Mouse (Mus musculus): ENCODE measurements at regions not wholly inside any gene's neighbourhood (a gene's known extent, or its start where the extent isn't known, plus 50 kb on each side); places are given as distances from the start of the nearest gene placed in this dataset.
A peak's percentile ranks its signal among the peaks of the same experiment; 100 is the strongest.

GRCm38 (mm10) chr8:34239346-34239900, 127.9 kb upstream of the Gm10131 start:
- Histone ChIP-seq H3K36me3 (ENCODE audit: control insufficient read depth, insufficient read depth, low read length) (no peaks in the 10 kb centered on the region), H3K27ac (ENCODE audit: control insufficient read depth, insufficient read depth, low read depth, low read length) (no peak overlapping the region), H3K4me1 (ENCODE audit: control insufficient read depth, insufficient read depth, low read length) (no peaks in the 10 kb centered on the region), H3K27me3 (ENCODE audit: control insufficient read depth, insufficient read depth, low read length) (no peaks in the 10 kb centered on the region), H3K4me3 (ENCODE audit: control insufficient read depth, low read depth, low read length) (no peak overlapping the region)
- TF ChIP-seq POLR2A (IDR thresholded peaks at IDR 0.05; ENCODE audit: control insufficient read depth, low read depth, low read length) (no peak), CTCF (IDR thresholded peaks at IDR 0.05; ENCODE audit: control insufficient read depth, insufficient read depth, insufficient replicate concordance, low read depth, low read length) (no peak)

- Histone ChIP-seq H3K27me3 (ENCODE audit: control insufficient read depth, insufficient read depth, low read length) (no peaks in the 10 kb centered on the region), H3K27ac (ENCODE audit: control insufficient read depth, insufficient read depth, low read depth, low read length) (no peak overlapping the region), H3K4me1 (ENCODE audit: control insufficient read depth, insufficient read depth, low read length) (no peaks in the 10 kb centered on the region), H3K36me3 (ENCODE audit: control insufficient read depth, insufficient read depth, low read length) (no peaks in the 10 kb centered on the region), H3K4me3 (ENCODE audit: control insufficient read depth, low read depth, low read length) (no peak overlapping the region)
- TF ChIP-seq POLR2A (IDR thresholded peaks at IDR 0.05; ENCODE audit: control insufficient read depth, low read depth, low read length) (no peak), CTCF (IDR thresholded peaks at IDR 0.05; ENCODE audit: control insufficient read depth, insufficient read depth, insufficient replicate concordance, low read depth, low read length) (no peak)
Measured at GRCm38 (mm10) chr8:34233705-34234104, 122.2 kb upstream of the Gm10131 start.

GRCm38 (mm10) chr8:34229477-34229876, 117.9 kb upstream of the Gm10131 start:
- Histone ChIP-seq H3K4me1 (ENCODE audit: control insufficient read depth, insufficient read depth, low read length) (no peaks in the 10 kb centered on the region), H3K27me3 (ENCODE audit: control insufficient read depth, insufficient read depth, low read length) (no peaks in the 10 kb centered on the region), H3K4me3 (ENCODE audit: control insufficient read depth, low read depth, low read length) (no peak overlapping the region), H3K27ac (ENCODE audit: control insufficient read depth, insufficient read depth, low read depth, low read length) (no peak overlapping the region), H3K36me3 (ENCODE audit: control insufficient read depth, insufficient read depth, low read length) (no peaks in the 10 kb centered on the region)
- no peak for TF ChIP-seq CTCF (IDR thresholded peaks at IDR 0.05; ENCODE audit: control insufficient read depth, insufficient read depth, insufficient replicate concordance, low read depth, low read length)
- no peak for TF ChIP-seq POLR2A (IDR thresholded peaks at IDR 0.05; ENCODE audit: control insufficient read depth, low read depth, low read length)

DNA sequence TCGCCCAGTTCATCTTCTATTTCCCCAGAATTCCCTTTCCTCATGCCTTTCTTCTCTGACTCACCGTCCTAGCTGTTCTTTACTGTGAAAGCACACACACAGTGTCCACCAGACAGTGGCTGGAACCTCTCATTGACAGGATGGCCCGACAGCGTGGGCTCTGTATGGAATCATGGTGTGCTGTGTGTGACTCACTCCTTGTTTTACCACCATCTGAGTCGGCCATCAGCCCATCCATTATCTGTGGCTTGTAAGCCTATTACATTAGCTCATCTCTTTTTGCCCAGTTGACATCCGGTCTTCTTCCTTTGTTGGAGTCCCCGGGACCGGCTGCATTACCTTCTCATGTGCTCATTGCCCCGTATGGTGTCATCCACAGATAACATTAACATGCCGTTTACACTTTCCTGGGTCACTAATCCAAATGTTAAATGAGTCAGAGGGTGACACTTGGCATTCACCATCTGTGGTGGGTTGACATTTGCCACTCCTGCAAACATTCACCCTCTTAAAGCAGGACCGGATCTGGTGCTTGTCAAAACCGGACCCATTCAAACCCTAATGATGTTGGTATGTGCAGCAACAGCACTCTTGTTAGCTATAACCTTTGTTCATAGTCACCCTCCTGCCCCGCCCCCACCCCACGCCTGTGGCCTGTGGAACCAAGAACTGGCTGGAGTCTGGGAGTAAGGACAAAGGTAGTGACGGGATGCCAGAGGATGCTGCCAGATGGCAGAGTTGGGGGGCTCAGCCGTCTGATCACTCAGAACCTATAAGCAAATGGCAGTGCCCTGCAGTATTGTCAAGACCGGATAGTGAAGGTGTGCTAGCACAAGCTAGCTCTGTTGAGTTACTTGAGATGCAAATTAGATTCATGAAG, 113.7 kb upstream of the Gm10131 start:
- H3K36me3 ChIP-seq (ENCODE audit: control insufficient read depth, insufficient read depth, low read length) = no peaks in the 10 kb centered on the region
- no peak overlapping the region for H3K27ac ChIP-seq (ENCODE audit: control insufficient read depth, insufficient read depth, low read depth, low read length)
- TF ChIP-seq POLR2A (IDR thresholded peaks at IDR 0.05; ENCODE audit: control insufficient read depth, low read depth, low read length) (no peak), CTCF (IDR thresholded peaks at IDR 0.05; ENCODE audit: control insufficient read depth, insufficient read depth, insufficient replicate concordance, low read depth, low read length) (no peak)
- H3K4me1 ChIP-seq (ENCODE audit: control insufficient read depth, insufficient read depth, low read length) = no peaks in the 10 kb centered on the region
- no peaks in the 10 kb centered on the region for H3K27me3 ChIP-seq (ENCODE audit: control insufficient read depth, insufficient read depth, low read length)
- peak overlapping the region; percentile 61 for H3K4me3 ChIP-seq (ENCODE audit: control insufficient read depth, low read depth, low read length)

DNA sequence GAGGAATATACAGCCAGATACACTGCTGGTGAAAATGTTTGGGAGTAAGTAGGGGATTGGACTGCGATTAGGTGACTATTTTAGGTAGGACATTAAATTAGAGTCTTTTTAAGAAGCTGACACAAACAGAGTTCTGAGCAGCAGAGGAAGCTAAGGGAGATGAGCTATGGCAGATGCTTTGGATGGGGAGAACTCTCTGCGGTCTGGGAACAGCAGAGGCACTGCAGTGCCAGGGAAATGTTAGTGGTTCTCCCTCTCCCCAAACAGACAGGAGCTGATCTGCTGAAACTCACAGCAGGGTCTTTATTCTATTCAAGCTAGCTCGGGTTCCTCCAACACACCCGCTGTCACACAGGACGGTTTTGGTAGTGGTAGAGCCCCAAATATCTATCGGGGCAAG, 110.7 kb upstream of the Gm10131 start:
- H3K36me3 ChIP-seq (ENCODE audit: control insufficient read depth, insufficient read depth, low read length) = no peaks in the 10 kb centered on the region
- no peaks in the 10 kb centered on the region for H3K27me3 ChIP-seq (ENCODE audit: control insufficient read depth, insufficient read depth, low read length)
- H3K4me3 ChIP-seq (ENCODE audit: control insufficient read depth, low read depth, low read length) = no peak overlapping the region
- no peaks in the 10 kb centered on the region for H3K4me1 ChIP-seq (ENCODE audit: control insufficient read depth, insufficient read depth, low read length)
- H3K27ac ChIP-seq (ENCODE audit: control insufficient read depth, insufficient read depth, low read depth, low read length) = no peak overlapping the region
- no peak for TF ChIP-seq POLR2A (IDR thresholded peaks at IDR 0.05; ENCODE audit: control insufficient read depth, low read depth, low read length)
- TF ChIP-seq CTCF (IDR thresholded peaks at IDR 0.05; ENCODE audit: control insufficient read depth, insufficient read depth, insufficient replicate concordance, low read depth, low read length) = no peak

Measured in testis, adult 2 months (tissue).